Mouse (Mus musculus) lung, postnatal 14 days (tissue): Measurements from ENCODE around the gene Rlbp1.

Experiments used
- DNase-seq: peaks from one replicate; pipeline ENCODE4 v3.0.0; 2021

Gene Rlbp1

GRCm38 (mm10) chr7:79386422-79387133, at the start of gene Rlbp1:
Rlbp1 (minus strand) TSS chr7:79387048.
- DNase-seq = no peak

- DNase-seq = no peak
Measured at GRCm38 (mm10) chr7:79428243-79428642, 41.4 kb upstream of the Rlbp1 start.

GRCm38 (mm10) chr7:79425804-79426203, 39.0 kb upstream of the Rlbp1 start:
- DNase-seq = no peak

- DNase-seq = no peak
Measured at GRCm38 (mm10) chr7:79422876-79423275, 36.0 kb upstream of the Rlbp1 start.

GRCm38 (mm10) chr7:79419950-79420349, 33.1 kb upstream of the Rlbp1 start:
- DNase-seq = no peak

- DNase-seq = no peak
Measured at GRCm38 (mm10) chr7:79414449-79415375, 27.9 kb upstream of the Rlbp1 start.

GRCm38 (mm10) chr7:79400296-79400695, 13.4 kb upstream of the Rlbp1 start:
- DNase-seq = no peak

GRCm38 (mm10) chr7:79398971-79399370, 12.1 kb upstream of the Rlbp1 start:
- no peak for DNase-seq

- no peak for DNase-seq
Measured at GRCm38 (mm10) chr7:79398426-79398825, 11.6 kb upstream of the Rlbp1 start.

GRCm38 (mm10) chr7:79397446-79397963, 10.7 kb upstream of the Rlbp1 start:
- DNase-seq = no peak

- DNase-seq = no peak
Measured at GRCm38 (mm10) chr7:79395186-79395585, 8.3 kb upstream of the Rlbp1 start.

GRCm38 (mm10) chr7:79394666-79395065, 7.8 kb upstream of the Rlbp1 start:
- DNase-seq = no peak

GRCm38 (mm10) chr7:79393924-79394323, 7.1 kb upstream of the Rlbp1 start:
- no peak for DNase-seq

- no peak for DNase-seq
Measured at GRCm38 (mm10) chr7:79392860-79393513, 6.1 kb upstream of the Rlbp1 start.

- peak; percentile 97 for DNase-seq
Measured at GRCm38 (mm10) chr7:79391883-79392649, 5.2 kb upstream of the Rlbp1 start, which contains the start of gene Fanci. Fanci (plus strand) TSS chr7:79391929.

GRCm38 (mm10) chr7:79391471-79391870, 4.6 kb upstream of the Rlbp1 start:
- no peak for DNase-seq

- DNase-seq = no peak
Measured at GRCm38 (mm10) chr7:79390141-79390708, 3.4 kb upstream of the Rlbp1 start.

- DNase-seq = no peak
Measured at GRCm38 (mm10) chr7:79388671-79389206, 1.9 kb upstream of the Rlbp1 start.

GRCm38 (mm10) chr7:79387991-79388390, 1.1 kb upstream of the Rlbp1 start:
- DNase-seq = no peak

GRCm38 (mm10) chr7:79387140-79387539, 292 bp upstream of the Rlbp1 start:
- DNase-seq = no peak

GRCm38 (mm10) chr7:79376516-79377275, 10.2 kb downstream of the Rlbp1 start:
- peak; percentile 41 for DNase-seq
